8 mouse cellular contexts compared by ENCODE assay signal in genomic region chr4:133022217-133022616, GRCm38 (mm10). TPM values are rescaled to one million over a fixed set of nuclear protein-coding genes. Genes with fewer than 3 reads are reported as not detected.
DNase-seq lines count a peak whose midpoint lies in the region; ATAC-seq lines count a peak whose summit lies in the region.

No protein-coding gene starts in this region.

- WGBS in liver, embryonic 12.5 days (ENCODE audit: insufficient replicate concordance): 63% methylated on average over 14 of the region's 14 CpGs
- 4% methylated on average over 14 of the region's 14 CpGs for WGBS in hindbrain, embryonic 16.5 days
- WGBS in neural tube, embryonic 13.5 days: 12% methylated on average over 14 of the region's 14 CpGs

- no peak for ATAC-seq in liver, embryonic 12.5 days
- no peak for ATAC-seq in hindbrain, embryonic 16.5 days
- ATAC-seq in neural tube, embryonic 13.5 days (ENCODE audit: low read depth): peak; percentile 12; the same call in 1 of the 2 replicates

- DNase-seq in cerebellum, adult 9-11 months: peak; percentile 50
- no peak for DNase-seq in cerebellum, adult 11 months
- no peak for DNase-seq in liver
- no peak for DNase-seq in layer of hippocampus, postnatal 36 days
- DNase-seq in spleen, adult 18-20 months: no peak

- H3K27ac ChIP-seq in liver, embryonic 12.5 days: no peak overlapping the region
- peak overlapping the region; percentile 44 for H3K27ac ChIP-seq in hindbrain, embryonic 16.5 days (ENCODE audit: low read depth, low read length)
- H3K27ac ChIP-seq in neural tube, embryonic 13.5 days (replicated peaks): peak overlapping the region; percentile 79

- no peak overlapping the region for H3K9ac ChIP-seq in liver, embryonic 12.5 days
- H3K9ac ChIP-seq in hindbrain, embryonic 16.5 days (ENCODE audit: low read depth, low read length): peak overlapping the region; percentile 53
- peak overlapping the region; percentile 64 for H3K9ac ChIP-seq in neural tube, embryonic 13.5 days

- no peaks in the 10 kb centered on the region for H3K9me3 ChIP-seq in liver, embryonic 12.5 days (replicated peaks)
- H3K9me3 ChIP-seq in hindbrain, embryonic 16.5 days (ENCODE audit: control insufficient read depth, low read length): no peaks in the 10 kb centered on the region
- no peaks in the 10 kb centered on the region for H3K9me3 ChIP-seq in neural tube, embryonic 13.5 days

- no peaks in the 10 kb centered on the region for H3K27me3 ChIP-seq in liver, embryonic 12.5 days (replicated peaks)
- H3K27me3 ChIP-seq in hindbrain, embryonic 16.5 days (replicated peaks; ENCODE audit: control insufficient read depth, insufficient read depth, low read length): no peaks in the 10 kb centered on the region
- no peaks in the 10 kb centered on the region for H3K27me3 ChIP-seq in neural tube, embryonic 13.5 days

- H3K4me2 ChIP-seq in liver, embryonic 12.5 days: 0 out of 2 replicates have a peak overlapping the region, but pooled peaks have one; percentile 4
- H3K4me2 ChIP-seq in hindbrain, embryonic 16.5 days (ENCODE audit: low read length): peak overlapping the region; percentile 47
- peak overlapping the region; percentile 49 for H3K4me2 ChIP-seq in neural tube, embryonic 13.5 days

- no peak overlapping the region for H3K4me3 ChIP-seq in liver, embryonic 12.5 days
- H3K4me3 ChIP-seq in hindbrain, embryonic 16.5 days (ENCODE audit: low read length): 0 out of 2 replicates have a peak overlapping the region, but pooled peaks have one; percentile 4
- peak overlapping the region; percentile 13 for H3K4me3 ChIP-seq in neural tube, embryonic 13.5 days

- H3K36me3 ChIP-seq in liver, embryonic 12.5 days: 0 out of 2 replicates have a peak, but pooled peaks cover 4% of the 10 kb centered on the region
- H3K36me3 ChIP-seq in hindbrain, embryonic 16.5 days (ENCODE audit: control insufficient read depth, insufficient read depth, low read length): no peaks in the 10 kb centered on the region
- H3K36me3 ChIP-seq in neural tube, embryonic 13.5 days: 0 out of 2 replicates have a peak, but pooled peaks cover 2% of the 10 kb centered on the region

- H3K4me1 ChIP-seq in liver, embryonic 12.5 days: peaks cover 81% of the 10 kb centered on the region
- peaks cover 89% of the 10 kb centered on the region for H3K4me1 ChIP-seq in hindbrain, embryonic 16.5 days (ENCODE audit: control insufficient read depth, insufficient read depth, low read depth, low read length)
- peaks cover 95% of the 10 kb centered on the region for H3K4me1 ChIP-seq in neural tube, embryonic 13.5 days (replicated peaks)

RNA-seq across cellular contexts. Expression of gene Ahdc1, which starts 11.2 kb away (rescaled TPM):
- polyA plus RNA-seq in liver, embryonic 12.5 days (2016; fragmentation: Nextera tagmentation; extraction: Ambion mirVana): 2.9 and 3.2 TPM in 2 replicates
- polyA plus RNA-seq in hindbrain, embryonic 16.5 days (2015; fragmentation: Nextera tagmentation; extraction: Ambion mirVana): 10.4 and 11.6 TPM in 2 replicates
- polyA plus RNA-seq in neural tube, embryonic 13.5 days (2015; fragmentation: Nextera tagmentation; extraction: Ambion mirVana): 9.4 and 9.9 TPM in 2 replicates
- total RNA-seq in layer of hippocampus, postnatal 36 days (2021): 100 to 1,000 TPM; 111 to 113 TPM

RNA-seq across cellular contexts. Expression of gene Fgr, which starts 48.3 kb away (rescaled TPM):
- 0.60 and 0.73 TPM in 2 replicates for polyA plus RNA-seq in liver, embryonic 12.5 days (2016; fragmentation: Nextera tagmentation; extraction: Ambion mirVana)
- polyA plus RNA-seq in hindbrain, embryonic 16.5 days (2015; fragmentation: Nextera tagmentation; extraction: Ambion mirVana): 0.16 and 0.23 TPM in 2 replicates
- polyA plus RNA-seq in neural tube, embryonic 13.5 days (2015; fragmentation: Nextera tagmentation; extraction: Ambion mirVana): not detected in 2 replicates
- under 1 TPM in 1 of 2 experiments, not detected in 1; 0.66 TPM for total RNA-seq in layer of hippocampus, postnatal 36 days (2021)
